Mouse (Mus musculus) embryonic stem cell, embryonic (primary cell): Measurements from ENCODE around the gene Retreg3.

Source experiments
- CTCF ChIA-PET, 4 experiments: fragments of 300-600 bp in 2 of 4; fragments of 350-600 bp in 2 of 4; sonication (Branson Sonifier 250); formaldehyde crosslinking; loops; one replicate each; lab custom pipeline; 2022; ENCODE audit warnings: inconsistent platforms in 2 of 4; lab: Charles Lee
- POLR2A ChIA-PET, 4 experiments: fragments of 300-600 bp in 2 of 4; fragments of 350-600 bp in 2 of 4; sonication (Branson Sonifier 250); formaldehyde crosslinking; loops; one replicate each; lab custom pipeline; 2022; ENCODE audit warnings: antibody characterized with exemption in 4 of 4, inconsistent platforms in 1 of 4; lab: Charles Lee

Gene Retreg3

GRCm38 (mm10) chr11:101083083-101083697 is 36.5 kb downstream of the Retreg3 start:
- ChIA-PET POLR2A (interaction anchor here in 3 of 4 experiments (0.6 to 5.4 kb wide), 15 partner anchors 8 to 763 kb away, joined by 3 to 39 read pairs (median 7); partner anchors contain the start of genes Naglu (in 2 of the 3), Psmc3ip (in 2 of the 3), Rpl27 (in 2 of the 3) and Becn1 (in 1 of the 3)), CTCF (interaction anchor here (0.6 to 1.5 kb wide), 16 partner anchors 9 to 233 kb away, joined by 3 to 12 read pairs (median 4); partner anchors contain the start of genes Becn1 (in 1 of the 4), Naglu (in 1 of the 4), Plekhh3 (in 1 of the 4) and Psmc3ip (in 1 of the 4))

GRCm38 (mm10) chr11:101082208-101083082 is 37.2 kb downstream of the Retreg3 start, which contains the start of gene Coasy:
Coasy (plus strand) TSS chr11:101082565.
- ChIA-PET POLR2A (interaction anchor here in 3 of 4 experiments (0.6 to 5.4 kb wide), 35 partner anchors 12 to 762 kb away, joined by 3 to 39 read pairs (median 4); partner anchors contain the start of genes Psmc3ip (in 3 of the 3), Rpl27 (in 3 of the 3), Naglu (in 2 of the 3) and Plekhh3 (in 2 of the 3)), CTCF (interaction anchor here (0.6 to 1.5 kb wide), 23 partner anchors 9 to 555 kb away, joined by 3 to 12 read pairs (median 4); partner anchors contain the start of genes Psmc3ip (in 3 of the 4), Acly (in 1 of the 4), Becn1 (in 1 of the 4) and Naglu (in 1 of the 4))

GRCm38 (mm10) chr11:101081659-101082058 is 38.0 kb downstream of the Retreg3 start:
- CTCF ChIA-PET: interaction anchor here in 3 of 4 experiments (0.6 to 1.5 kb wide), 11 partner anchors 11 to 554 kb away, joined by 3 to 12 read pairs (median 4); partner anchors contain the start of genes Acly (in 1 of the 3), Becn1 (in 1 of the 3), Plekhh3 (in 1 of the 3) and Psmc3ip (in 1 of the 3)
- POLR2A ChIA-PET: interaction anchor here in 3 of 4 experiments (0.5 to 5.4 kb wide), 30 partner anchors 12 to 762 kb away, joined by 3 to 39 read pairs (median 4); partner anchors contain the start of genes Psmc3ip (in 3 of the 3), Rpl27 (in 3 of the 3), Naglu (in 2 of the 3) and Cntnap1 (in 1 of the 3)

- CTCF ChIA-PET: interaction anchor here in 2 of 4 experiments (0.6 to 1.4 kb wide), 4 partner anchors 91 to 119 kb away, joined by 3 to 10 read pairs (median 6); partner anchors contain the start of gene Plekhh3 (in 1 of the 2)
- POLR2A ChIA-PET: interaction anchor here in 3 of 4 experiments (0.6 to 4.0 kb wide), 16 partner anchors 9 to 390 kb away, joined by 3 to 22 read pairs (median 4); partner anchors contain the start of genes Naglu (in 3 of the 3), Stat3 (in 2 of the 3), Plekhh3 (in 1 of the 3) and Rpl27 (in 1 of the 3)
These were observed 39.3 kb downstream of the Retreg3 start for GRCm38 (mm10) chr11:101080421-101080820.

- CTCF ChIA-PET: interaction anchor here (0.6 to 1.4 kb wide), 11 partner anchors 9 to 174 kb away, joined by 3 to 10 read pairs (median 3); partner anchors contain the start of genes Ccr10 (in 1 of the 4), Naglu (in 1 of the 4), Plekhh3 (in 1 of the 4) and Psmc3ip (in 1 of the 4)
- POLR2A ChIA-PET: interaction anchor here in 3 of 4 experiments (0.6 to 4.0 kb wide), 29 partner anchors 8 to 479 kb away, joined by 3 to 22 read pairs (median 3); partner anchors contain the start of genes Naglu (in 3 of the 3), Psmc3ip (in 2 of the 3), Stat3 (in 2 of the 3) and Plekhh3 (in 1 of the 3)
These were observed 39.9 kb downstream of the Retreg3 start for GRCm38 (mm10) chr11:101079746-101080145.

GRCm38 (mm10) chr11:101078121-101078520 is 41.6 kb downstream of the Retreg3 start, which contains the start of gene Hsd17b1:
Hsd17b1 (plus strand) TSS chr11:101078411.
- ChIA-PET CTCF (interaction anchor here in 3 of 4 experiments (0.6 to 1.3 kb wide), 6 partner anchors 12 to 143 kb away, joined by 3 to 6 read pairs (median 4); partner anchors contain the start of gene Psmc3ip (in 1 of the 3)), POLR2A (interaction anchor here in 2 of 4 experiments (0.8 to 4.0 kb wide), 5 partner anchors 8 to 342 kb away, joined by 3 to 26 read pairs (median 6); partner anchors contain the start of genes Naglu (in 2 of the 2), Mlx (in 1 of the 2) and Psmc3ip (in 1 of the 2))

- CTCF ChIA-PET: interaction anchor here in 1 of 4 experiments (0.7 kb wide), 1 partner anchor 21 kb away, joined by 3 read pairs; no protein-coding TSS in a partner anchor
- POLR2A ChIA-PET: interaction anchor here in 2 of 4 experiments (0.6 to 2.5 kb wide), 3 partner anchors 12 to 303 kb away, joined by 3 to 8 read pairs (median 4); no protein-coding TSS in a partner anchor
These were observed 47.8 kb downstream of the Retreg3 start for GRCm38 (mm10) chr11:101071810-101072428.

GRCm38 (mm10) chr11:101070987-101071386 is 48.7 kb downstream of the Retreg3 start:
- ChIA-PET CTCF (interaction anchor here (0.6 to 2.5 kb wide), 10 partner anchors 9 to 118 kb away, joined by 3 to 28 read pairs (median 3); partner anchors contain the start of gene Coasy (in 1 of the 4)), POLR2A (interaction anchor here in 3 of 4 experiments (0.6 to 2.7 kb wide), 17 partner anchors 8 to 371 kb away, joined by 3 to 22 read pairs (median 8); partner anchors contain the start of genes Plekhh3 (in 2 of the 3), Psmc3ip (in 2 of the 3), Cavin1 (in 1 of the 3) and Cntd1 (in 1 of the 3))

GRCm38 (mm10) chr11:101070189-101070527 is 49.5 kb downstream of the Retreg3 start:
- POLR2A ChIA-PET: interaction anchor here in 3 of 4 experiments (0.6 to 2.7 kb wide), 44 partner anchors 8 to 674 kb away, joined by 3 to 22 read pairs (median 4); partner anchors contain the start of genes Rpl27 (in 3 of the 3), Cavin1 (in 2 of the 3), Coasy (in 2 of the 3) and Hsd17b1 (in 2 of the 3)
- CTCF ChIA-PET: interaction anchor here (0.6 to 2.5 kb wide), 21 partner anchors 9 to 628 kb away, joined by 3 to 28 read pairs (median 4); partner anchors contain the start of genes Becn1 (in 1 of the 4), Coasy (in 1 of the 4) and Psmc3ip (in 1 of the 4)

GRCm38 (mm10) chr11:101069391-101070188 is 50.1 kb downstream of the Retreg3 start, which contains the start of gene Naglu:
Naglu (plus strand) TSS chr11:101070012.
- ChIA-PET POLR2A (interaction anchor here in 3 of 4 experiments (0.6 to 2.7 kb wide), 51 partner anchors 8 to 673 kb away, joined by 3 to 22 read pairs (median 4); partner anchors contain the start of genes Rpl27 (in 3 of the 3), Cavin1 (in 2 of the 3), Coasy (in 2 of the 3) and Hsd17b1 (in 2 of the 3)), CTCF (interaction anchor here (0.5 to 2.5 kb wide), 23 partner anchors 10 to 233 kb away, joined by 3 to 28 read pairs (median 4); partner anchors contain the start of genes Coasy (in 2 of the 4), Becn1 (in 1 of the 4) and Psmc3ip (in 1 of the 4))

- CTCF ChIA-PET: interaction anchor here (0.6 to 1.9 kb wide), 46 partner anchors 8 to 1933 kb away, joined by 3 to 19 read pairs (median 4); partner anchors contain the start of genes Cavin1 (in 1 of the 4), Cntd1 (in 1 of the 4), Coa3 (in 1 of the 4) and Coasy (in 1 of the 4)
- POLR2A ChIA-PET: interaction anchor here (0.5 to 1.5 kb wide), 22 partner anchors 8 to 1222 kb away, joined by 3 to 8 read pairs (median 3); partner anchors contain the start of genes Cntnap1 (in 1 of the 4), Coasy (in 1 of the 4), Plekhh3 (in 1 of the 4) and Psmc3ip (in 1 of the 4)
These were observed 52.9 kb downstream of the Retreg3 start for GRCm38 (mm10) chr11:101066549-101067412.

- POLR2A ChIA-PET: interaction anchor here in 3 of 4 experiments (0.5 to 2.0 kb wide), 3 partner anchors 10 to 57 kb away, joined by 3 to 5 read pairs (median 4); partner anchors contain the start of gene Psmc3ip (in 1 of the 3)
- CTCF ChIA-PET: interaction anchor here in 1 of 4 experiments (1.6 kb wide), 1 partner anchor 82 kb away, joined by 5 read pairs; no protein-coding TSS in a partner anchor
These were observed 54.7 kb downstream of the Retreg3 start for GRCm38 (mm10) chr11:101065002-101065401.

- ChIA-PET POLR2A (interaction anchor here in 3 of 4 experiments (0.5 to 2.0 kb wide), 6 partner anchors 10 to 404 kb away, joined by 3 to 6 read pairs (median 4); partner anchors contain the start of genes Ezh1 (in 1 of the 3) and Psmc3ip (in 1 of the 3)), CTCF (interaction anchor here in 3 of 4 experiments (0.5 to 1.6 kb wide), 4 partner anchors 81 to 1596 kb away, joined by 3 to 15 read pairs (median 4); no protein-coding TSS in a partner anchor)
These were observed 55.2 kb downstream of the Retreg3 start for GRCm38 (mm10) chr11:101064462-101064861.
